Mouse (Mus musculus) kidney, postnatal 0 days (tissue): ENCODE data around the gene Lgals3bp. TPM values are rescaled to one million over a fixed set of nuclear protein-coding genes. Genes with fewer than 3 reads are reported as not detected.
A peak's percentile ranks its signal among the peaks of the same experiment; 100 is the strongest.

ENCODE experiments used
- ATAC-seq: fragments of 200-750 bp; cut with Nextera tagmentation; replicated peaks from 2 replicates; pipeline ENCODE4 v1.8.0; 2017; ENCODE audit warnings: low read depth, moderate number of reproducible peaks, moderate TSS enrichment, moderate library complexity; ENCODE audit not compliant: low FRiP score
- DNase-seq: peaks from one replicate; pipeline ENCODE4 v3.0.0-alpha.2; 2016; ENCODE audit warnings: low spot score
- H3K27ac ChIP-seq: fragments of 300-500 bp; sonication (generic); 2 replicates; pipeline ENCODE4 v1.5.1; 2014; ENCODE audit warnings: mild to moderate bottlenecking
- H3K27me3 ChIP-seq: fragments of 300-500 bp; sonication (generic); 2 replicates; pipeline ENCODE4 v1.6.1; 2014; ENCODE audit warnings: low read length, mixed read lengths; ENCODE audit not compliant: insufficient read depth
- H3K36me3 ChIP-seq: fragments of 300-500 bp; sonication (generic); 2 replicates; pipeline ENCODE4 v1.6.1; 2014; ENCODE audit warnings: low read length, mixed read lengths; ENCODE audit not compliant: insufficient read depth
- H3K4me1 ChIP-seq: fragments of 300-500 bp; sonication (generic); replicated peaks from 2 replicates; pipeline ENCODE4 v1.6.1; 2014; ENCODE audit warnings: antibody characterized with exemption, low read length, mixed read lengths; ENCODE audit not compliant: insufficient read depth
- H3K4me2 ChIP-seq: fragments of 300-500 bp; sonication (generic); 2 replicates; pipeline ENCODE4 v1.6.1; 2014; ENCODE audit warnings: mild to moderate bottlenecking, low read length, moderate library complexity, mixed read lengths
- H3K4me3 ChIP-seq: fragments of 300-500 bp; sonication (generic); replicated peaks from 2 replicates; pipeline ENCODE4 v1.5.1; 2014; ENCODE audit warnings: low read depth, low read length
- H3K9ac ChIP-seq: fragments of 300-500 bp; sonication (generic); 2 replicates; pipeline ENCODE4 v1.6.1; 2014; ENCODE audit warnings: low read depth, low read length
- H3K9me3 ChIP-seq: fragments of 300-500 bp; sonication (generic); replicated peaks from 2 replicates; pipeline ENCODE4 v1.6.1; 2016; ENCODE audit warnings: low read length, inconsistent platforms, mixed read lengths
- CTCF ChIP-seq: IDR thresholded peaks from 2 replicates; pipeline ENCODE4 v1.5.1; 2016; ENCODE audit warnings: antibody characterized with exemption, low read depth, mild to moderate bottlenecking, moderate library complexity
- whole genome bisulfite sequencing: fragments of 180-500 bp; shearing (Covaris S2); extraction: QIAGEN DNeasy Blood & Tissue Kit; methylation state at CpG from one replicate; pipeline ENCODE4 v1.1.7; 2014; 5-methylcytosine and 5-hydroxymethylcytosine counted together
- polyA plus RNA-seq: library from polyadenylated mRNA; unstranded; fragments of >200 nt; fragmentation: Nextera tagmentation; extraction: Ambion mirVana; gene quantifications from 2 replicates; pipeline ENCODE4 v1.2.1, GENCODE M21; 2015

The Lgals3bp gene
- polyA plus RNA-seq, 1 experiment from 2014 or later: 80.3 TPM

GRCm38 (mm10) chr11:118411271-118411670 is 9.4 kb upstream of the Lgals3bp start:
- peak; percentile 42; the same call in 1 of the 2 replicates for TF ChIP-seq CTCF
- H3K9me3 ChIP-seq: no peaks in the 10 kb centered on the region
- no peaks in the 10 kb centered on the region for H3K27me3 ChIP-seq
- peaks cover 21% of the 10 kb centered on the region; the same call in 1 of the 2 replicates for H3K36me3 ChIP-seq
- no peak overlapping the region for H3K4me2 ChIP-seq
- DNase-seq: peak; percentile 76
- no peak overlapping the region for H3K9ac ChIP-seq
- WGBS: 43% methylated on average over 8 of the region's 8 CpGs
- H3K4me3 ChIP-seq: no peak overlapping the region
- H3K4me1 ChIP-seq: peaks cover 11% of the 10 kb centered on the region
- peak; percentile 81 for ATAC-seq
- peak overlapping the region; percentile 69 for H3K27ac ChIP-seq

DNA sequence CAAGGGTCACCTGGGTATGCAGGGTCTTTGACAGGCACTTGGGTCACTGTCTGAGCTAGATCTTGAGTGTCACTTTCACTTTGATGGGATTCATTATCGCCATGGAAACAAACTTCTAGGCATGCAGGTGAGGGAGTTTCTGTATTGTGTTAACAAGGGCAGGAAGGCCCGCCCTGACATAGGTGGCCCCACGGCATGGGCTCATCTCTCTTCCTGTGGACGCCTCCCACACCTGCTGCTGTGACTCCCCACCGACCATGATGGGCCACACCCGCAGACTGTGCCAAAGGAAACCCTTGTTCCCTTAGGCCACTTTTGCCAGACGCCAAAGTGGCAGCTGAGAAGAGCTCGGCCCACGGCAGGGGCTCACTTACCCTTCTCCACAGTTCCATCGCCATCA is 8.6 kb upstream of the Lgals3bp start:
- Histone ChIP-seq H3K9ac (no peak overlapping the region), H3K27me3 (no peaks in the 10 kb centered on the region), H3K36me3 (peaks cover 22% of the 10 kb centered on the region; the same call in 1 of the 2 replicates), H3K4me1 (peaks cover 15% of the 10 kb centered on the region), H3K27ac (peak overlapping the region; percentile 69; the same call in 1 of the 2 replicates), H3K9me3 (no peaks in the 10 kb centered on the region), H3K4me2 (no peak overlapping the region), H3K4me3 (no peak overlapping the region)
- ATAC-seq (no peak), DNase-seq (no peak)
- no peak for TF ChIP-seq CTCF
- WGBS: 58% methylated on average over 10 of the region's 10 CpGs

DNA sequence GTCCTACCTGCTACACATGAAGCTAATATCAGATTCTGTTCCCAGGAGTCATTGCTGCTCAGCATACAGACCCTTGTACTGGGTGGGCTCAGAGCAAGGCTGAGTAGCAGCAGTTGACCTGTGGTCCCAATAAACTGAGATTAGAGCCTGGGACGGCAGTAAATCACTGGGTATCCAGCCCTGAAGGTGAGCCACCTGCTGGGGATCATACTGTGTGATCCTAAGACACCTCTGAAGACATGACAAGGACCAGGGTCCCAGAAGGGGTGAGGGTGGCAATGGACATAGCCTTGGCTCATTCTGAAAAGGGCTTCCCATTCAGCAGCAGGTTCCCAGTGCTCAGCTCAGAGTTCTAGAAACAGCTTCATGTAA is 8.2 kb upstream of the Lgals3bp start:
- Histone ChIP-seq H3K9ac (no peak overlapping the region), H3K27me3 (no peaks in the 10 kb centered on the region), H3K4me2 (no peak overlapping the region), H3K9me3 (no peaks in the 10 kb centered on the region), H3K27ac (no peak overlapping the region), H3K36me3 (peaks cover 22% of the 10 kb centered on the region; the same call in 1 of the 2 replicates), H3K4me3 (no peak overlapping the region), H3K4me1 (peaks cover 15% of the 10 kb centered on the region)
- WGBS: 65% methylated on average over 1 of the region's 1 CpGs
- ATAC-seq (no peak), DNase-seq (no peak)
- no peak for TF ChIP-seq CTCF

DNA sequence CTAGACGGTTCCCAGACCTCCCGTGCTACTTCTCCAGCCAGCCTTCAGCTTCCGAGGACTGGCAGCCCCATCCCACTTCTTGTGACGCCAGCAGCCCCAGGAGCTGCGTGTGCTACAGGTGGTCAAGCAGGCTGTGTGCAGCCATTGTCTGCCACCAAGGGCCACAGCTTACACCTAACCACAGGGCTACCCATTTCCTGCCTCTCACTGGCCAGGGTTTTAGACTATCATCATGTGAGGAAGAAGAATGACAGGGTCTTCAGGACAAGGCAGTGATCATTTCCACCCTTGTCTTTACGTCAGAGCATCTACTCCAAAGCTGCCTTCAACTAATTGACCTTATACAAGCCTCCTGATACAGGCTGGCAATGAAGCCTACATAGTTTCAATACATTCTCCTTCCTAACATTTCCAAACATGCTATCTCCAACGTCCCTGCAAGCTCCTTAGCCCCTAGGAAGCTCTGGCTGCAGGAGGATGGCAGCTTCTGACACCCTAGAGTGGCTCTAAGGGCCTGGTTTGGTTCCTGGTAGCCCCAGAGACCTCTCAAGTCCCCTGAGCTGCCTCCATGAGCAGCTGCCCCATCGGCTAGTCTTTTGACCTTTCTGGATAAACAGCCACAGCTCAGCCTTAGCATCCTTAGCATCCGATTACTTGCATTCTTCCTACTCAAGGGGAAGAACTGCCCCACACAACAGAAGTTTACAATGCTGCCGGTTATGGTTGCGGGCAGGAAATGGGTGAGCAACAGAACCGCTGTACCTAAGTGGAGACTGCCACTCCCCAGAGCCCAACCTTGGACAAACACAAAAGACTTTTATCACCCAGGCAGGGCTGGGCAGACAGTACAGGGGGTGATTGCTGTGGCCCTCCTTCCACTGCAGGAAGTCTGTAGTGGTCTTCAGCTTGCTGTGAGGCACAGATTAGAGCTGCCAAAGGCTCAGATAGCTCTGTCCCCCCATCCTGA is 7.5 kb upstream of the Lgals3bp start:
- DNase-seq (no peak), ATAC-seq (no peak)
- H3K4me3 ChIP-seq: no peak overlapping the region
- WGBS: 72% methylated on average over 12 of the region's 12 CpGs
- H3K4me2 ChIP-seq: no peak overlapping the region
- no peak for TF ChIP-seq CTCF
- H3K9ac ChIP-seq: no peak overlapping the region
- no peaks in the 10 kb centered on the region for H3K27me3 ChIP-seq
- peaks cover 22% of the 10 kb centered on the region; the same call in 1 of the 2 replicates for H3K36me3 ChIP-seq
- H3K27ac ChIP-seq: no peak overlapping the region
- no peaks in the 10 kb centered on the region for H3K9me3 ChIP-seq
- H3K4me1 ChIP-seq: peaks cover 15% of the 10 kb centered on the region

GRCm38 (mm10) chr11:118408051-118408740 is 6.3 kb upstream of the Lgals3bp start:
- Histone ChIP-seq H3K4me1 (peaks cover 15% of the 10 kb centered on the region; the same call in 1 of the 2 replicates), H3K27me3 (no peaks in the 10 kb centered on the region), H3K4me2 (no peak overlapping the region), H3K9me3 (no peaks in the 10 kb centered on the region), H3K27ac (no peak overlapping the region), H3K4me3 (no peak overlapping the region), H3K36me3 (peaks cover 22% of the 10 kb centered on the region; the same call in 1 of the 2 replicates), H3K9ac (no peak overlapping the region)
- no peak for TF ChIP-seq CTCF
- DNase-seq (no peak), ATAC-seq (no peak)
- 80% methylated on average over 18 of the region's 18 CpGs for WGBS

DNA sequence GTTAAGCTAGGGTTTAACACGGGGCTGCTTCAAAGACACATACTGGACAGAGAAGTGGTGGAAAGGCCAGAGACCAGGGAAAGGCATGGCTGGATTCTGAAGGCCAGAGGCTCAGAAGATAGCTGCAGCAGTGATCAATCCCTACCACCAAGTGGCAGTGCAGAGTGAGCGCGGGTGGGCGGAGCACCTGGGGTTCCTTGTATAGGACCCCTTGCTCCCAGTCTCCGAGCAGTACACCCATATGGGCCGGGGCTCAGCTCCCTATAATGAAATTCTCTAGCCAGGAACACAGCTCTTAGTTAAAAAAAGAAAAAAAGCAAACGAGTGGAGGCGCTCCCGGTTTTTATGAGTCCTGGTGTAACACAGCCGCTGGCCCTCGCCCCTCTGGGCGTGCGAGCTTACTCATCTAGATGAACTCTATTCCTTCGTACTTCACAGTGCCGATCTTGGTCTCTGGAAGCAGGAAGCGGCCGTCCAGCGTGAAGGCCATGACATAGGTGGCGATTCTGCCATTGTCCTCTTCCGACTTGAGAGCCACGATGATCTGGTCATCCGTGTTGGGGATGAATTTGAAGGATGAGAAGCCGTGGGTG is 5.5 kb upstream of the Lgals3bp start:
- Histone ChIP-seq H3K27me3 (no peaks in the 10 kb centered on the region), H3K27ac (no peak overlapping the region), H3K4me3 (no peak overlapping the region), H3K4me2 (no peak overlapping the region), H3K36me3 (peaks cover 22% of the 10 kb centered on the region; the same call in 1 of the 2 replicates), H3K9me3 (no peaks in the 10 kb centered on the region), H3K4me1 (peaks cover 13% of the 10 kb centered on the region; the same call in 1 of the 2 replicates), H3K9ac (no peak overlapping the region)
- WGBS: 76% methylated on average over 23 of the region's 23 CpGs
- DNase-seq (no peak), ATAC-seq (no peak)
- TF ChIP-seq CTCF: peak; percentile 49
